Mouse (Mus musculus) liver, postnatal 0 days (tissue): ENCODE data around the gene Map4k5.

Source experiments
- CTCF ChIP-seq: sonication (generic); IDR thresholded peaks from 2 replicates; pipeline ENCODE4 v1.5.1; 2016; ENCODE audit warnings: antibody characterized with exemption, low read depth
- EP300 ChIP-seq: IDR thresholded peaks from 2 replicates; pipeline ENCODE4 v1.6.1; 2016; ENCODE audit warnings: antibody characterized with exemption, low read depth, mild to moderate bottlenecking

DNA sequence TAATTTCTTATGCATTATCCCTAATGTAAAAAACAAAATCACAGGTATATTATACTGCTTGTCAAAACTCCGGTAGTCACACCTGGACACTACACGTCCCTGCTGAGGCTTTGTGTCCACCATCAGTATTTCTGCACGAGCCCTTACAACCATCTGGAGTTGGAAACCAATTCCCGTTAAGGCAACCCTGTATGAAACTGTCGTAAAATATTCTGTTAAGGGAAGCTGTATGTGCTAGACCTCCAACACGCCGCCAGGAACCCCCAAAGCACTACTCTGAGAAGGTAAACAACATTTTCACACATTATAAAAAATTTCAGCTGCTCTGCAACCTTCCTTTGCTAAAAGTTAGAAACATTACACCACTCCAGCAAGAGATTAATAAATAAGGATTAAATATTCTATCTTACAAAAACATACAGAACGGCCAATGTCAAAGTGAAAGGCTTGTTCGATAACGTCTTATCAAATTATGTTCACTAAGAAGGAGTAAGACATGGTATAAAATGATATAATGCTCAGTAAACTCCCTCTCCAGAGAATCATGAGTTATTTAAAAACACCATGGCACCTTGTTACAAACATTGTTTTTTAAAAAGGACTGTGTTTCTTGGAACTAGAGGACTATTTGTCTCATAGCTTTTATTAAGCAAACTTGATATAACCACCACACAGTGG, 88.5 kb downstream of the Map4k5 start:
- no peak for TF ChIP-seq CTCF
- TF ChIP-seq EP300, result peak; percentile 92
